Mouse (Mus musculus): ENCODE results near the gene Ctbs. TPM values are rescaled to one million over a fixed set of nuclear protein-coding genes. Genes with fewer than 3 reads are reported as not detected.

Gene Ctbs
- polyA plus RNA-seq, 1 experiment from 2014 or later, result 3.8 TPM

- no peaks in the 10 kb centered on the region for H3K27me3 ChIP-seq (ENCODE audit: control insufficient read depth, insufficient read depth, low read length)
- no peak overlapping the region for H3K4me2 ChIP-seq (ENCODE audit: low read length)
- no peak overlapping the region for H3K4me3 ChIP-seq (replicated peaks; ENCODE audit: low read depth, low read length)
- DNase-seq (no peak), ATAC-seq (ENCODE audit: low FRiP score, low TSS enrichment) (no peak)
- no peaks in the 10 kb centered on the region for H3K9me3 ChIP-seq (ENCODE audit: control insufficient read depth, low read length)
- no peak overlapping the region for H3K27ac ChIP-seq (replicated peaks; ENCODE audit: low read depth, low read length)
- H3K4me1 ChIP-seq (ENCODE audit: control insufficient read depth, insufficient read depth, low read length), result no peaks in the 10 kb centered on the region; the same call in 1 of the 2 replicates
- H3K36me3 ChIP-seq (ENCODE audit: control insufficient read depth, insufficient read depth, low read length), result peaks cover 3% of the 10 kb centered on the region
- 97% methylated on average over 7 of the region's 7 CpGs for WGBS
- no peak overlapping the region for H3K9ac ChIP-seq (replicated peaks; ENCODE audit: low read length)
Observed at GRCm38 (mm10) chr3:146412480-146412879, 37.1 kb upstream of the Ctbs start.

GRCm38 (mm10) chr3:146413016-146413415 is 36.6 kb upstream of the Ctbs start:
- no peaks in the 10 kb centered on the region for H3K4me1 ChIP-seq (ENCODE audit: control insufficient read depth, insufficient read depth, low read length)
- H3K36me3 ChIP-seq (ENCODE audit: control insufficient read depth, insufficient read depth, low read length), result peaks cover 5% of the 10 kb centered on the region
- no peak overlapping the region for H3K27ac ChIP-seq (replicated peaks; ENCODE audit: low read depth, low read length)
- no peaks in the 10 kb centered on the region for H3K27me3 ChIP-seq (ENCODE audit: control insufficient read depth, insufficient read depth, low read length)
- no peak overlapping the region for H3K4me3 ChIP-seq (replicated peaks; ENCODE audit: low read depth, low read length)
- no peak overlapping the region for H3K9ac ChIP-seq (replicated peaks; ENCODE audit: low read length)
- no peaks in the 10 kb centered on the region for H3K9me3 ChIP-seq (ENCODE audit: control insufficient read depth, low read length)
- WGBS, result 95% methylated on average over 13 of the region's 13 CpGs
- no peak for ATAC-seq (ENCODE audit: low FRiP score, low TSS enrichment)
- H3K4me2 ChIP-seq (ENCODE audit: low read length), result no peak overlapping the region
- no peak for DNase-seq

GRCm38 (mm10) chr3:146413992-146414391 is 35.6 kb upstream of the Ctbs start:
- H3K4me3 ChIP-seq (replicated peaks; ENCODE audit: low read depth, low read length), result no peak overlapping the region
- H3K27ac ChIP-seq (replicated peaks; ENCODE audit: low read depth, low read length), result no peak overlapping the region
- H3K4me1 ChIP-seq (ENCODE audit: control insufficient read depth, insufficient read depth, low read length), result no peaks in the 10 kb centered on the region
- H3K36me3 ChIP-seq (ENCODE audit: control insufficient read depth, insufficient read depth, low read length), result peaks cover 13% of the 10 kb centered on the region
- no peaks in the 10 kb centered on the region for H3K9me3 ChIP-seq (ENCODE audit: control insufficient read depth, low read length)
- H3K4me2 ChIP-seq (ENCODE audit: low read length), result no peak overlapping the region
- DNase-seq (no peak), ATAC-seq (ENCODE audit: low FRiP score, low TSS enrichment) (no peak)
- no peaks in the 10 kb centered on the region for H3K27me3 ChIP-seq (ENCODE audit: control insufficient read depth, insufficient read depth, low read length)
- no peak overlapping the region for H3K9ac ChIP-seq (replicated peaks; ENCODE audit: low read length)
- WGBS, result 93% methylated on average over 4 of the region's 4 CpGs

GRCm38 (mm10) chr3:146414555-146414954 is 35.0 kb upstream of the Ctbs start:
- H3K9me3 ChIP-seq (ENCODE audit: control insufficient read depth, low read length), result no peaks in the 10 kb centered on the region
- H3K4me2 ChIP-seq (ENCODE audit: low read length), result no peak overlapping the region
- WGBS, result 93% methylated on average over 12 of the region's 12 CpGs
- peaks cover 19% of the 10 kb centered on the region for H3K36me3 ChIP-seq (ENCODE audit: control insufficient read depth, insufficient read depth, low read length)
- H3K27ac ChIP-seq (replicated peaks; ENCODE audit: low read depth, low read length), result no peak overlapping the region
- no peak overlapping the region for H3K4me3 ChIP-seq (replicated peaks; ENCODE audit: low read depth, low read length)
- no peak overlapping the region for H3K9ac ChIP-seq (replicated peaks; ENCODE audit: low read length)
- H3K4me1 ChIP-seq (ENCODE audit: control insufficient read depth, insufficient read depth, low read length), result no peaks in the 10 kb centered on the region
- H3K27me3 ChIP-seq (ENCODE audit: control insufficient read depth, insufficient read depth, low read length), result no peaks in the 10 kb centered on the region
- ATAC-seq (ENCODE audit: low FRiP score, low TSS enrichment), result no peak
- DNase-seq, result no peak

GRCm38 (mm10) chr3:146417873-146418272 is 31.7 kb upstream of the Ctbs start:
- H3K27me3 ChIP-seq (ENCODE audit: control insufficient read depth, insufficient read depth, low read length), result no peaks in the 10 kb centered on the region
- 97% methylated on average over 8 of the region's 8 CpGs for WGBS
- H3K27ac ChIP-seq (replicated peaks; ENCODE audit: low read depth, low read length), result no peak overlapping the region
- ATAC-seq (ENCODE audit: low FRiP score, low TSS enrichment), result no peak
- peaks cover 44% of the 10 kb centered on the region for H3K36me3 ChIP-seq (ENCODE audit: control insufficient read depth, insufficient read depth, low read length)
- H3K4me2 ChIP-seq (ENCODE audit: low read length), result no peak overlapping the region
- no peak overlapping the region for H3K4me3 ChIP-seq (replicated peaks; ENCODE audit: low read depth, low read length)
- H3K9ac ChIP-seq (replicated peaks; ENCODE audit: low read length), result no peak overlapping the region
- no peak for DNase-seq
- H3K9me3 ChIP-seq (ENCODE audit: control insufficient read depth, low read length), result no peaks in the 10 kb centered on the region
- no peaks in the 10 kb centered on the region for H3K4me1 ChIP-seq (ENCODE audit: control insufficient read depth, insufficient read depth, low read length)

GRCm38 (mm10) chr3:146418901-146419300 is 30.7 kb upstream of the Ctbs start:
- H3K27ac ChIP-seq (replicated peaks; ENCODE audit: low read depth, low read length), result no peak overlapping the region
- ATAC-seq (ENCODE audit: low FRiP score, low TSS enrichment) (no peak), DNase-seq (no peak)
- no peaks in the 10 kb centered on the region for H3K27me3 ChIP-seq (ENCODE audit: control insufficient read depth, insufficient read depth, low read length)
- H3K4me1 ChIP-seq (ENCODE audit: control insufficient read depth, insufficient read depth, low read length), result no peaks in the 10 kb centered on the region
- H3K4me3 ChIP-seq (replicated peaks; ENCODE audit: low read depth, low read length), result no peak overlapping the region
- no peak overlapping the region for H3K4me2 ChIP-seq (ENCODE audit: low read length)
- no peak overlapping the region for H3K9ac ChIP-seq (replicated peaks; ENCODE audit: low read length)
- no peaks in the 10 kb centered on the region for H3K9me3 ChIP-seq (ENCODE audit: control insufficient read depth, low read length)
- 95% methylated on average over 7 of the region's 7 CpGs for WGBS
- H3K36me3 ChIP-seq (ENCODE audit: control insufficient read depth, insufficient read depth, low read length), result peaks cover 53% of the 10 kb centered on the region

GRCm38 (mm10) chr3:146419534-146419933 is 30.1 kb upstream of the Ctbs start:
- no peak for ATAC-seq (ENCODE audit: low FRiP score, low TSS enrichment)
- WGBS, result 90% methylated on average over 9 of the region's 9 CpGs
- Histone ChIP-seq H3K4me1 (ENCODE audit: control insufficient read depth, insufficient read depth, low read length) (peaks cover 2% of the 10 kb centered on the region; the same call in 1 of the 2 replicates), H3K36me3 (ENCODE audit: control insufficient read depth, insufficient read depth, low read length) (peaks cover 53% of the 10 kb centered on the region), H3K4me2 (ENCODE audit: low read length) (no peak overlapping the region), H3K27ac (replicated peaks; ENCODE audit: low read depth, low read length) (no peak overlapping the region), H3K27me3 (ENCODE audit: control insufficient read depth, insufficient read depth, low read length) (no peaks in the 10 kb centered on the region), H3K4me3 (replicated peaks; ENCODE audit: low read depth, low read length) (no peak overlapping the region), H3K9me3 (ENCODE audit: control insufficient read depth, low read length) (no peaks in the 10 kb centered on the region), H3K9ac (replicated peaks; ENCODE audit: low read length) (no peak overlapping the region)
- no peak for DNase-seq

- Histone ChIP-seq H3K27me3 (ENCODE audit: control insufficient read depth, insufficient read depth, low read length) (no peaks in the 10 kb centered on the region), H3K9ac (replicated peaks; ENCODE audit: low read length) (no peak overlapping the region), H3K4me1 (ENCODE audit: control insufficient read depth, insufficient read depth, low read length) (peaks cover 3% of the 10 kb centered on the region; the same call in 1 of the 2 replicates), H3K36me3 (ENCODE audit: control insufficient read depth, insufficient read depth, low read length) (peaks cover 50% of the 10 kb centered on the region), H3K4me2 (ENCODE audit: low read length) (no peak overlapping the region), H3K4me3 (replicated peaks; ENCODE audit: low read depth, low read length) (no peak overlapping the region), H3K27ac (replicated peaks; ENCODE audit: low read depth, low read length) (no peak overlapping the region), H3K9me3 (ENCODE audit: control insufficient read depth, low read length) (no peaks in the 10 kb centered on the region)
- WGBS, result 95% methylated on average over 15 of the region's 15 CpGs
- no peak for ATAC-seq (ENCODE audit: low FRiP score, low TSS enrichment)
- no peak for DNase-seq
Observed at GRCm38 (mm10) chr3:146419992-146420537, 29.5 kb upstream of the Ctbs start.

GRCm38 (mm10) chr3:146421787-146422186 is 27.8 kb upstream of the Ctbs start:
- Histone ChIP-seq H3K4me2 (ENCODE audit: low read length) (no peak overlapping the region), H3K9me3 (ENCODE audit: control insufficient read depth, low read length) (no peaks in the 10 kb centered on the region), H3K4me3 (replicated peaks; ENCODE audit: low read depth, low read length) (no peak overlapping the region), H3K27ac (replicated peaks; ENCODE audit: low read depth, low read length) (no peak overlapping the region), H3K36me3 (ENCODE audit: control insufficient read depth, insufficient read depth, low read length) (peaks cover 59% of the 10 kb centered on the region), H3K4me1 (ENCODE audit: control insufficient read depth, insufficient read depth, low read length) (peaks cover 3% of the 10 kb centered on the region; the same call in 1 of the 2 replicates), H3K27me3 (ENCODE audit: control insufficient read depth, insufficient read depth, low read length) (no peaks in the 10 kb centered on the region), H3K9ac (replicated peaks; ENCODE audit: low read length) (no peak overlapping the region)
- 68% methylated on average over 8 of the region's 8 CpGs for WGBS
- ATAC-seq (ENCODE audit: low FRiP score, low TSS enrichment), result no peak
- no peak for DNase-seq
